Mouse (Mus musculus) bone marrow, adult 2 months (tissue): ENCODE results near the gene Fmnl2. TPM values are rescaled to one million over a fixed set of nuclear protein-coding genes. Genes with fewer than 3 reads are reported as not detected.

Source experiments
- H3K27ac ChIP-seq: fragments of 200-500 bp; 2 replicates; pipeline ENCODE4 v1.5.1; 2012; ENCODE audit warnings: low read depth, mild to moderate bottlenecking, control low read depth, inconsistent platforms, low read length; ENCODE audit not compliant: control insufficient read depth, poor library complexity, insufficient read depth
- H3K4me1 ChIP-seq: fragments of 200-500 bp; 2 replicates; pipeline ENCODE4 v1.6.1; 2011; ENCODE audit warnings: low read length; ENCODE audit not compliant: control insufficient read depth, insufficient read depth
- H3K4me3 ChIP-seq: fragments of 200-500 bp; replicated peaks from 2 replicates; pipeline ENCODE3; 2011; ENCODE audit warnings: mild to moderate bottlenecking, low read depth, low read length, control low read depth; ENCODE audit not compliant: control insufficient read depth
- CTCF ChIP-seq: fragments of 200-500 bp; IDR thresholded peaks from 2 replicates; pipeline ENCODE4 v1.5.1; 2011; ENCODE audit warnings: low read length, control low read depth; ENCODE audit not compliant: control insufficient read depth, insufficient read depth
- POLR2A ChIP-seq: fragments of 200-500 bp; IDR thresholded peaks from 2 replicates; pipeline ENCODE4 v1.6.1; 2011; ENCODE audit warnings: low read depth, mild to moderate bottlenecking, control low read depth, low read length, borderline replicate concordance; ENCODE audit not compliant: control insufficient read depth
- WGBS: fragments of 180-500 bp; shearing (Covaris S2); methylation state at CpG from one replicate; pipeline ENCODE4 v1.1.7; 2018; 5-methylcytosine and 5-hydroxymethylcytosine counted together
- polyA plus RNA-seq: library from polyadenylated mRNA; stranded (reverse); fragments of >200 nt; gene quantifications from 2 replicates; pipeline ENCODE4 v1.2.4, GENCODE M21; 2011; ENCODE audit warnings: low replicate concordance; ENCODE audit not compliant: missing spikeins, insufficient read depth, insufficient read length

Fmnl2 gene
- polyA plus RNA-seq, 1 experiment, result 9.2 TPM

- WGBS, result 80% methylated on average over 6 of the region's 6 CpGs
- peaks cover 3% of the 10 kb centered on the region for H3K4me1 ChIP-seq
- no peak overlapping the region for H3K27ac ChIP-seq
- H3K4me3 ChIP-seq, result no peak overlapping the region
- TF ChIP-seq CTCF (no peak), POLR2A (no peak)
Measured at GRCm38 (mm10) chr2:52974056-52974455, 116.4 kb downstream of the Fmnl2 start.

- H3K4me3 ChIP-seq, result no peak overlapping the region
- 50% methylated on average over 1 of the region's 1 CpGs for WGBS
- H3K27ac ChIP-seq, result no peak overlapping the region
- peaks cover 3% of the 10 kb centered on the region; the same call in 1 of the 2 replicates for H3K4me1 ChIP-seq
- no peak for TF ChIP-seq CTCF
- TF ChIP-seq POLR2A, result no peak
Measured at GRCm38 (mm10) chr2:52974776-52975175, 117.1 kb downstream of the Fmnl2 start.

- Histone ChIP-seq H3K27ac (no peak overlapping the region), H3K4me1 (no peaks in the 10 kb centered on the region; the same call in 1 of the 2 replicates), H3K4me3 (no peak overlapping the region)
- 81% methylated on average over 6 of the region's 6 CpGs for WGBS
- TF ChIP-seq POLR2A, result no peak
- TF ChIP-seq CTCF, result no peak
Measured at GRCm38 (mm10) chr2:52977921-52978675, 120.4 kb downstream of the Fmnl2 start.

GRCm38 (mm10) chr2:52978796-52979195, 121.1 kb downstream of the Fmnl2 start:
- H3K4me3 ChIP-seq, result no peak overlapping the region
- no peaks in the 10 kb centered on the region; the same call in 1 of the 2 replicates for H3K4me1 ChIP-seq
- TF ChIP-seq CTCF, result no peak
- TF ChIP-seq POLR2A, result no peak
- 72% methylated on average over 2 of the region's 2 CpGs for WGBS
- no peak overlapping the region for H3K27ac ChIP-seq

- H3K27ac ChIP-seq, result no peak overlapping the region
- TF ChIP-seq CTCF, result no peak
- TF ChIP-seq POLR2A, result no peak
- H3K4me3 ChIP-seq, result no peak overlapping the region
- H3K4me1 ChIP-seq, result no peaks in the 10 kb centered on the region; the same call in 1 of the 2 replicates
- 30% methylated on average over 4 of the region's 4 CpGs for WGBS
Measured at GRCm38 (mm10) chr2:52979280-52979763, 121.7 kb downstream of the Fmnl2 start.

- Histone ChIP-seq H3K4me1 (no peaks in the 10 kb centered on the region), H3K27ac (no peak overlapping the region), H3K4me3 (no peak overlapping the region)
- 80% methylated on average over 7 of the region's 7 CpGs for WGBS
- TF ChIP-seq CTCF (no peak), POLR2A (no peak)
Measured at GRCm38 (mm10) chr2:52981126-52981525, 123.5 kb downstream of the Fmnl2 start.

GRCm38 (mm10) chr2:52981595-52981994, 123.9 kb downstream of the Fmnl2 start:
- Histone ChIP-seq H3K27ac (no peak overlapping the region), H3K4me1 (no peaks in the 10 kb centered on the region), H3K4me3 (no peak overlapping the region)
- no peak for TF ChIP-seq CTCF
- TF ChIP-seq POLR2A, result no peak
- WGBS, result 81% methylated on average over 8 of the region's 8 CpGs

- no peak overlapping the region for H3K4me3 ChIP-seq
- no peak overlapping the region for H3K27ac ChIP-seq
- no peak for TF ChIP-seq CTCF
- no peak for TF ChIP-seq POLR2A
- WGBS, result 72% methylated on average over 3 of the region's 3 CpGs
- no peaks in the 10 kb centered on the region for H3K4me1 ChIP-seq
Measured at GRCm38 (mm10) chr2:52982502-52982901, 124.8 kb downstream of the Fmnl2 start.

GRCm38 (mm10) chr2:52984556-52984955, 126.9 kb downstream of the Fmnl2 start:
- TF ChIP-seq CTCF, result no peak
- Histone ChIP-seq H3K27ac (no peak overlapping the region), H3K4me1 (no peaks in the 10 kb centered on the region), H3K4me3 (no peak overlapping the region)
- WGBS, result 81% methylated on average over 1 of the region's 1 CpGs
